Mouse (Mus musculus): ENCODE results near the gene Lin7b. TPM values are rescaled to one million over a fixed set of nuclear protein-coding genes. Genes with fewer than 3 reads are reported as not detected.

Gene Lin7b
- polyA plus RNA-seq, 1 experiment = 0.94 TPM

DNA sequence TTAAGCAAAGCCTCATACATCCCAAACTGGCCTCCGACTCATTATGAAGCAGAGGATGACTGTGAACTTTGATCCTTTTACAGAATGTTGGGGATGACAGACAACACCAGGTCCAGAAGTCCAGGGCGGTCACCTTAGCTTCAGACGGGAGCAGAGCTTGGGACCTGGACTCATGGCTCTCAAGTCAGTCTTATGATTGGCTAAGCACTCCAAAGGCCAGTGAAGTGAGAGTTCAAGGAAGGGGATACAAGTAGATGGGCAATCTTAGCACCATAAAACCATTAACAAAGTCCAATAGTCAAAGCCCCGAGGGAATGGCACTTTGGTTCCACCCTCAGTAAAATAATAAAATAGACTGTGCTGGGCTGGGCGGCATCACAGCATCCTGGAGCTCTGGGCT is 47.3 kb downstream of the Lin7b start:
- Histone ChIP-seq H3K36me3 (ENCODE audit: control insufficient read depth, insufficient read depth) (no peaks in the 10 kb centered on the region), H3K27me3 (ENCODE audit: control insufficient read depth, insufficient read depth, insufficient read length) (no peaks in the 10 kb centered on the region), H3K4me3 (ENCODE audit: insufficient read depth, poor library complexity, severe bottlenecking) (no peak overlapping the region), H3ac (ENCODE audit: control insufficient read depth, insufficient read length, low read depth) (no peak overlapping the region), H3K79me2 (ENCODE audit: control insufficient read depth, insufficient read depth) (no peaks in the 10 kb centered on the region), H3K79me3 (ENCODE audit: low read depth) (no peaks in the 10 kb centered on the region)
- TF ChIP-seq FOSL1 (IDR thresholded peaks at IDR 0.05; ENCODE audit: insufficient read depth, low read length, poor library complexity, severe bottlenecking) (no peak), MYOD1 (IDR thresholded peaks at IDR 0.05; ENCODE audit: control insufficient read depth, insufficient read length, low read depth) (no peak)

DNA sequence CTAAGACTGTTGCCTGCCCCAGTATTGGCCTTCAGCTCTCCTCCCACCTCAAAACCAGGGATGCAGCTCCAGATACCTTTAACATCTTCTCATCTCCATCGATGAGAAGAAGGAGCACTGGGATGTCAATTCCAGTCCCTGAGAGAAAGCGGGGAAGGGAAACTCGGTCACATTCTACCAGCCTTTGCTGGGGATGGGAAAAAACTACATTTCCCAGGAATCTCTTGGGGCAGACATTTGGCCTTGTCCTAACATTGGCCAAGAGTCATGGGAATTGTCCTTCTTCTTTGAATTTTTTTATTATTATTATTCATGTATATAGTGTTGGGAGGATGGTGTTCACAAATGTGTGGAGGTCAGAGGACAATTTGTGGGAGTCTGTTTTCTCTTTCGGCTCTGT is 48.1 kb downstream of the Lin7b start:
- Histone ChIP-seq H3K36me3 (ENCODE audit: control insufficient read depth, insufficient read depth) (no peaks in the 10 kb centered on the region), H3K4me3 (ENCODE audit: insufficient read depth, poor library complexity, severe bottlenecking) (no peak overlapping the region), H3K79me3 (ENCODE audit: low read depth) (no peaks in the 10 kb centered on the region), H3K27me3 (ENCODE audit: control insufficient read depth, insufficient read depth, insufficient read length) (no peaks in the 10 kb centered on the region), H3K79me2 (ENCODE audit: control insufficient read depth, insufficient read depth) (no peaks in the 10 kb centered on the region), H3ac (ENCODE audit: control insufficient read depth, insufficient read length, low read depth) (no peak overlapping the region)
- no peak for TF ChIP-seq CEBPB (IDR thresholded peaks at IDR 0.05; ENCODE audit: low read depth)
- TF ChIP-seq MYOD1 (IDR thresholded peaks at IDR 0.05; ENCODE audit: control insufficient read depth, insufficient read length, low read depth) = no peak
- TF ChIP-seq MAX (IDR thresholded peaks at IDR 0.05) = no peak
- TF ChIP-seq FOSL1 (IDR thresholded peaks at IDR 0.05; ENCODE audit: insufficient read depth, low read length, poor library complexity, severe bottlenecking) = no peak

Other genes with a start within 250 kb of the Lin7b start
- gene Rps11, start 246.1 kb downstream of the Lin7b start, polyA plus RNA-seq (2012; fragmentation: generic; extraction: Trizol) = 3,175 TPM
- gene Rpl13a, start 241.8 kb downstream of the Lin7b start, polyA plus RNA-seq (2012; fragmentation: generic; extraction: Trizol) = 6,379 TPM
- 0.95 TPM for gene Gm45713, start 234.4 kb downstream of the Lin7b start, polyA plus RNA-seq (2012; fragmentation: generic; extraction: Trizol)
- 1.6 TPM for gene Flt3l, start 234.2 kb downstream of the Lin7b start, polyA plus RNA-seq (2012; fragmentation: generic; extraction: Trizol)
- 129 TPM for gene Pih1d1, start 216.3 kb downstream of the Lin7b start, polyA plus RNA-seq (2012; fragmentation: generic; extraction: Trizol)
- 34.6 TPM for gene Aldh16a1, start 216.0 kb downstream of the Lin7b start, polyA plus RNA-seq (2012; fragmentation: generic; extraction: Trizol)
- gene Slc17a7, start 206.6 kb downstream of the Lin7b start, polyA plus RNA-seq (2012; fragmentation: generic; extraction: Trizol) = 0.14 TPM
- gene Gfy, start 191.0 kb downstream of the Lin7b start, polyA plus RNA-seq (2012; fragmentation: generic; extraction: Trizol) = not detected
- gene Pth2, start 189.6 kb downstream of the Lin7b start, polyA plus RNA-seq (2012; fragmentation: generic; extraction: Trizol) = not detected
- not detected for gene Ccdc155, start 165.7 kb downstream of the Lin7b start, polyA plus RNA-seq (2012; fragmentation: generic; extraction: Trizol)
- 0.07 TPM for gene Dkkl1, start 158.4 kb downstream of the Lin7b start, polyA plus RNA-seq (2012; fragmentation: generic; extraction: Trizol)
- 127 TPM for gene Tead2, start 154.8 kb downstream of the Lin7b start, polyA plus RNA-seq (2012; fragmentation: generic; extraction: Trizol)
- 0.37 TPM for gene Cd37, start 131.5 kb downstream of the Lin7b start, polyA plus RNA-seq (2012; fragmentation: generic; extraction: Trizol)
- not detected for gene Slc6a16, start 129.5 kb downstream of the Lin7b start, polyA plus RNA-seq (2012; fragmentation: generic; extraction: Trizol)
- gene Slc6a21, start 93.1 kb downstream of the Lin7b start, polyA plus RNA-seq (2012; fragmentation: generic; extraction: Trizol) = not detected
- 10.6 TPM for gene Trpm4, start 36.8 kb downstream of the Lin7b start, polyA plus RNA-seq (2012; fragmentation: generic; extraction: Trizol)
- gene Hrc, start 35.3 kb downstream of the Lin7b start, polyA plus RNA-seq (2012; fragmentation: generic; extraction: Trizol) = 0.51 TPM
- gene Ppfia3, start 3.6 kb downstream of the Lin7b start, polyA plus RNA-seq (2012; fragmentation: generic; extraction: Trizol) = 4.8 TPM
- gene Snrnp70, start 25.2 kb upstream of the Lin7b start, polyA plus RNA-seq (2012; fragmentation: generic; extraction: Trizol) = 321 TPM
- gene Kcna7, start 35.1 kb upstream of the Lin7b start, polyA plus RNA-seq (2012; fragmentation: generic; extraction: Trizol) = 0.01 TPM
- gene Ntf5, start 43.1 kb upstream of the Lin7b start, polyA plus RNA-seq (2012; fragmentation: generic; extraction: Trizol) = 0.92 TPM
- gene Lhb, start 50.2 kb upstream of the Lin7b start, polyA plus RNA-seq (2012; fragmentation: generic; extraction: Trizol) = not detected
- 25.2 TPM for gene Gys1, start 64.3 kb upstream of the Lin7b start, polyA plus RNA-seq (2012; fragmentation: generic; extraction: Trizol)
- gene Ruvbl2, start 67.5 kb upstream of the Lin7b start, polyA plus RNA-seq (2012; fragmentation: generic; extraction: Trizol) = 179 TPM
- 14,288 TPM for gene Ftl1, start 89.3 kb upstream of the Lin7b start, polyA plus RNA-seq (2012; fragmentation: generic; extraction: Trizol)
- gene Bax, start 96.3 kb upstream of the Lin7b start, polyA plus RNA-seq (2012; fragmentation: generic; extraction: Trizol) = 642 TPM
- gene Tulp2, start 111.3 kb upstream of the Lin7b start, polyA plus RNA-seq (2012; fragmentation: generic; extraction: Trizol) = not detected
- not detected for gene Gm45808, start 116.2 kb upstream of the Lin7b start, polyA plus RNA-seq (2012; fragmentation: generic; extraction: Trizol)
- 0.07 TPM for gene Dhdh, start 118.2 kb upstream of the Lin7b start, polyA plus RNA-seq (2012; fragmentation: generic; extraction: Trizol)
- gene Nucb1, start 139.8 kb upstream of the Lin7b start, polyA plus RNA-seq (2012; fragmentation: generic; extraction: Trizol) = 115 TPM
- gene Ppp1r15a, start 155.7 kb upstream of the Lin7b start, polyA plus RNA-seq (2012; fragmentation: generic; extraction: Trizol) = 32.5 TPM
- gene Plekha4, start 155.7 kb upstream of the Lin7b start, polyA plus RNA-seq (2012; fragmentation: generic; extraction: Trizol) = 0.89 TPM
- gene Hsd17b14, start 184.3 kb upstream of the Lin7b start, polyA plus RNA-seq (2012; fragmentation: generic; extraction: Trizol) = 1.7 TPM
- 26.5 TPM for gene Bcat2, start 199.6 kb upstream of the Lin7b start, polyA plus RNA-seq (2012; fragmentation: generic; extraction: Trizol)
- gene Fgf21, start 244.9 kb upstream of the Lin7b start, polyA plus RNA-seq (2012; fragmentation: generic; extraction: Trizol) = 0.97 TPM
- gene Fut1, start 246.7 kb upstream of the Lin7b start, polyA plus RNA-seq (2012; fragmentation: generic; extraction: Trizol) = 0.04 TPM

All from C2C12 (cell line).